In the genomic region with DNA sequence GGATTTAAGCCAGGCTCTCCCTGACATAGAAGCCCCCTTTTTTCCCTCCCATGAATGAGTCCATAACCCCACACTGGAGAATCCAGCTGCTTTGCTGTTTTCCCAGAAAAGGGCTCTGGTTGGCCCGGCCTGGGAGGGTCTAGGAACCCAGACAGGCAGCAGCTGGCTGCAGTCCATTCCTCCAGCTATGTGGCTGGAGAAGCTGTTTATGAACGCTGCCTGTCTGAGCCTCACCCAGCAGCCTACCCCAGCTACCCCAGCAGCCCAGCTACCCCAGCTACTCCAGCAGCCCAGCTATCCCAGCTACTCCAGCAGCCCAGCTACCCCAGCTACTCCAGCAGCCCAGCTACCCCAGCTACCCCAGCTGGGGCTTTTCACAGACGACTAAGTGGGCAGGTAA, we compare ENCODE assay signal across 8 mouse cellular contexts. TPM values are rescaled to one million over a fixed set of nuclear protein-coding genes. Genes with fewer than 3 reads are reported as not detected.
A peak's percentile ranks its signal among the peaks of the same experiment; 100 is the strongest.
DNase-seq lines count a peak whose midpoint lies in the region; ATAC-seq lines count a peak whose summit lies in the region.

Gene Pdcd4, plus strand, starts transcription at position 171 of the 400 bp plus-strand sequence.

- H3K9me3 ChIP-seq in embryonic facial prominence, embryonic 13.5 days: no peaks in the 10 kb centered on the region
- no peaks in the 10 kb centered on the region for H3K9me3 ChIP-seq in heart, embryonic 11.5 days (replicated peaks; ENCODE audit: control insufficient read depth, low read length)

- H3K4me2 ChIP-seq in embryonic facial prominence, embryonic 13.5 days: peak within 1 kb of the TSS; percentile 24
- no peak within 1 kb of the TSS for H3K4me2 ChIP-seq in heart, embryonic 11.5 days

- no peaks in the 10 kb centered on the region for H3K36me3 ChIP-seq in embryonic facial prominence, embryonic 13.5 days
- H3K36me3 ChIP-seq in heart, embryonic 11.5 days (ENCODE audit: control insufficient read depth, insufficient read depth, low read length): no peaks in the 10 kb centered on the region

- 42% methylated on average over 3 of the region's 3 CpGs for WGBS in embryonic facial prominence, embryonic 13.5 days
- 40% methylated on average over 3 of the region's 3 CpGs for WGBS in heart, embryonic 11.5 days (ENCODE audit: insufficient replicate concordance)

- no peak within 1 kb of the TSS for H3K4me3 ChIP-seq in embryonic facial prominence, embryonic 13.5 days
- H3K4me3 ChIP-seq in heart, embryonic 11.5 days (ENCODE audit: low read depth, low read length): no peak within 1 kb of the TSS

- H3K27me3 ChIP-seq in embryonic facial prominence, embryonic 13.5 days: no peaks in the 10 kb centered on the region
- no peaks in the 10 kb centered on the region for H3K27me3 ChIP-seq in heart, embryonic 11.5 days (ENCODE audit: control insufficient read depth, insufficient read depth, low read length)

- H3K4me1 ChIP-seq in embryonic facial prominence, embryonic 13.5 days: peaks cover 44% of the 10 kb centered on the region
- peaks cover 8% of the 10 kb centered on the region; the same call in 1 of the 2 replicates for H3K4me1 ChIP-seq in heart, embryonic 11.5 days (ENCODE audit: control insufficient read depth, insufficient read depth, low read length)

- peak within 1 kb of the TSS; percentile 89 for H3K27ac ChIP-seq in embryonic facial prominence, embryonic 13.5 days
- no peak within 1 kb of the TSS for H3K27ac ChIP-seq in heart, embryonic 11.5 days (ENCODE audit: low read depth, low read length)

- DNase-seq in ovary, postnatal 36 days (ENCODE audit: low spot score): peak; percentile 41
- no peak for DNase-seq in ovary, postnatal 10 days (ENCODE audit: low spot score)
- DNase-seq in kidney, postnatal 4 days: peak; percentile 68 to 76
- DNase-seq in thymus, postnatal 14 days: peak; percentile 53
- DNase-seq in embryo, embryonic 11 days: no peak

- peak; percentile 64; the same call in 1 of the 2 replicates for ATAC-seq in embryonic facial prominence, embryonic 13.5 days (ENCODE audit: insufficient number of reproducible peaks, insufficient read depth, low FRiP score, low TSS enrichment, low read depth)
- no peak for ATAC-seq in heart, embryonic 11.5 days (replicated peaks; ENCODE audit: insufficient number of reproducible peaks, low FRiP score, low TSS enrichment)
- ATAC-seq in megakaryocyte, adult 5-6 weeks (ENCODE audit: poor library complexity, severe bottlenecking): no peak

- 0 out of 2 replicates have a peak within 1 kb of the TSS, but pooled peaks have one; percentile 46 for H3K9ac ChIP-seq in embryonic facial prominence, embryonic 13.5 days
- H3K9ac ChIP-seq in heart, embryonic 11.5 days (ENCODE audit: low read depth, low read length): no peak within 1 kb of the TSS

RNA-seq across cellular contexts. Expression of gene Pdcd4, which starts in this region (rescaled TPM):
- polyA plus RNA-seq in embryonic facial prominence, embryonic 13.5 days (2015; fragmentation: Nextera tagmentation; extraction: Ambion mirVana): 130 and 135 TPM in 2 replicates
- polyA plus RNA-seq in heart, embryonic 11.5 days (2014; fragmentation: Nextera tagmentation; extraction: Ambion mirVana): 38.0 and 41.3 TPM in 2 replicates
- total RNA-seq in megakaryocyte, adult 5-6 weeks (2015): 60.2 and 73.4 TPM in 2 replicates
- 79.2 and 85.9 TPM in 2 replicates for total RNA-seq in megakaryocyte, adult 5-6 weeks (2017)

Comparison
In these comparisons a context has a peak if more than half of its experiments do, and no peak if none do; other contexts are left out.
1. DNase-seq: peak in ovary, postnatal 36 days (single experiment), kidney, postnatal 4 days (2 of 2) and thymus, postnatal 14 days (single experiment); none in ovary, postnatal 10 days (single experiment) and embryo, embryonic 11 days (single experiment).